Mouse (Mus musculus) left cerebral cortex, adult 2 months (tissue): ENCODE measurements at regions not wholly inside any gene's neighbourhood (a gene's known extent, or its start where the extent isn't known, plus 50 kb on each side); places are given as distances from the start of the nearest gene placed in this dataset.

Experiments
- DNase-seq, 2 experiments: peaks; one replicate each; pipeline ENCODE4 v3.0.0; 2021 to 2022; ENCODE audit warnings: low spot score in 2 of 2, mixed read lengths in 1 of 2; ENCODE audit errors: extremely low spot score in 1 of 2
- H3K27ac ChIP-seq: fragments of 200-600 bp; 2 replicates; pipeline ENCODE4 v1.8.1; 2022
- H3K4me3 ChIP-seq: fragments of 200-600 bp; 2 replicates; pipeline ENCODE4 v1.8.1; 2022
- CTCF ChIP-seq: fragments of 200-600 bp; IDR thresholded peaks from 2 replicates; pipeline ENCODE4 v1.8.1; 2022; ENCODE audit warnings: antibody characterized with exemption, mild to moderate bottlenecking, moderate library complexity
- intact Hi-C: fragments of 180-260 bp; cut with DNase I; formaldehyde crosslinking; loops from one replicate; pipeline ENCODE4 v1.15.1; 2025

- intact Hi-C loops = no loop called here
- no peak for TF ChIP-seq CTCF
- Histone ChIP-seq H3K4me3 (no peak overlapping the region), H3K27ac (no peak overlapping the region)
- DNase-seq = no peak
These were observed 232.9 kb upstream of the Dusp10 start for GRCm38 (mm10) chr1:183780180-183780579.

GRCm38 (mm10) chr1:183780779-183781178 lies 232.3 kb upstream of the Dusp10 start:
- TF ChIP-seq CTCF = no peak
- no peak for DNase-seq
- intact Hi-C loops = no loop called here
- no peak overlapping the region for H3K4me3 ChIP-seq
- no peak overlapping the region for H3K27ac ChIP-seq

GRCm38 (mm10) chr1:183783440-183784130 lies 229.5 kb upstream of the Dusp10 start:
- no peak for TF ChIP-seq CTCF
- Histone ChIP-seq H3K4me3 (no peak overlapping the region), H3K27ac (no peak overlapping the region)
- no peak for DNase-seq
- intact Hi-C loops = no loop called here

GRCm38 (mm10) chr1:183792230-183792813 lies 220.8 kb upstream of the Dusp10 start:
- no peak overlapping the region for H3K27ac ChIP-seq
- no peak for TF ChIP-seq CTCF
- intact Hi-C loops = no loop called here

GRCm38 (mm10) chr1:183793324-183793723 lies 219.8 kb upstream of the Dusp10 start:
- TF ChIP-seq CTCF = no peak
- Histone ChIP-seq H3K4me3 (no peak overlapping the region), H3K27ac (no peak overlapping the region)
- no peak for DNase-seq
- intact Hi-C loops = no loop called here

More at GRCm38 (mm10) chr1:183792230-183792813, 220.8 kb upstream of the Dusp10 start:
- no peak overlapping the region for H3K4me3 ChIP-seq
- DNase-seq = no peak

- TF ChIP-seq CTCF = no peak
- intact Hi-C loops = no loop called here
- no peak for DNase-seq
- Histone ChIP-seq H3K27ac (no peak overlapping the region), H3K4me3 (no peak overlapping the region)
These were observed 219.1 kb upstream of the Dusp10 start for GRCm38 (mm10) chr1:183793913-183794445.

GRCm38 (mm10) chr1:183802351-183802750 lies 210.8 kb upstream of the Dusp10 start:
- Histone ChIP-seq H3K27ac (no peak overlapping the region), H3K4me3 (no peak overlapping the region)
- intact Hi-C loops = no loop called here
- TF ChIP-seq CTCF = no peak
- DNase-seq = no peak

- H3K27ac ChIP-seq = no peak overlapping the region
- DNase-seq = no peak
- TF ChIP-seq CTCF = no peak
- intact Hi-C loops = no loop called here
- H3K4me3 ChIP-seq = no peak overlapping the region
These were observed 209.7 kb upstream of the Dusp10 start for GRCm38 (mm10) chr1:183803357-183803756.

- intact Hi-C loops = no loop called here
- no peak overlapping the region for H3K27ac ChIP-seq
- DNase-seq = no peak
- no peak for TF ChIP-seq CTCF
- H3K4me3 ChIP-seq = no peak overlapping the region
These were observed 209.3 kb upstream of the Dusp10 start for GRCm38 (mm10) chr1:183803826-183804225.

GRCm38 (mm10) chr1:183804295-183804694 lies 208.8 kb upstream of the Dusp10 start:
- intact Hi-C loops = no loop called here
- DNase-seq = no peak

GRCm38 (mm10) chr1:183806864-183807730 lies 206.0 kb upstream of the Dusp10 start:
- no peak overlapping the region for H3K27ac ChIP-seq
- DNase-seq = no peak
- intact Hi-C loops = no loop called here
- no peak overlapping the region for H3K4me3 ChIP-seq
- no peak for TF ChIP-seq CTCF

More at GRCm38 (mm10) chr1:183804295-183804694, 208.8 kb upstream of the Dusp10 start:
- TF ChIP-seq CTCF = no peak
- Histone ChIP-seq H3K27ac (no peak overlapping the region), H3K4me3 (no peak overlapping the region)

- no peak overlapping the region for H3K4me3 ChIP-seq
- no peak for TF ChIP-seq CTCF
- H3K27ac ChIP-seq = no peak overlapping the region
- DNase-seq = no peak
- intact Hi-C loops = no loop called here
These were observed 204.9 kb upstream of the Dusp10 start for GRCm38 (mm10) chr1:183808168-183808567.
